In genomic region chr10:40651676-40652075, GRCm38 (mm10) we compare ENCODE assay signal across 25 mouse cellular contexts. TPM values are rescaled to one million over a fixed set of nuclear protein-coding genes. Genes with fewer than 3 reads are reported as not detected.
A peak's percentile ranks its signal among the peaks of the same experiment; 100 is the strongest.
DNase-seq lines count a peak whose midpoint lies in the region; TF ChIP-seq lines count a peak whose summit lies in the region.
"Had no signal": no experiment of that assay in that cellular context is flagged by ENCODE, and none has a peak within 500 bp of the region (broad histone marks: within the 10 kb centered on the region; RNA-seq: fewer than 3 reads in every experiment).

No protein-coding gene starts in this region.

- no peak for TF ChIP-seq CTCF in layer of hippocampus, adult 2 months (conservative IDR thresholded peaks at IDR 0.05)

- no peak overlapping the region for H3K4me3 ChIP-seq in layer of hippocampus, adult 2 months
- H3K4me3 ChIP-seq: forebrain, embryonic 10.5 days; forebrain, embryonic 13.5 days; heart, embryonic 12.5 days; heart, embryonic 15.5 days; hindbrain, embryonic 10.5 days had no signal

- H3K27ac ChIP-seq in layer of hippocampus, adult 2 months, result peak overlapping the region; percentile 77
- H3K27ac ChIP-seq: forebrain, embryonic 10.5 days; forebrain, embryonic 13.5 days; heart, embryonic 15.5 days; hindbrain, embryonic 10.5 days; hindbrain, embryonic 14.5 days; hindbrain, postnatal 0 days had no signal

- intact Hi-C loops in gastrocnemius, postnatal 14 days (cut with DNase I; ENCODE audit: low total_unique reads), result no loop called here

- DNase-seq in heart, adult 11 months, result peak; percentile 61
- no peak for DNase-seq in heart, adult 8-10 months (ENCODE audit: low spot score)
- no peak for DNase-seq in layer of hippocampus, adult 2 months (ENCODE audit: low spot score in 2 of 2)
- no peak for DNase-seq in layer of hippocampus, adult 8-10 months (ENCODE audit: low spot score in 2 of 2)
- DNase-seq in right cerebral cortex, adult 18-20 months, result peak; percentile 46
- DNase-seq in right cerebral cortex, postnatal 4 days, result no peak
- DNase-seq in brain, adult 2 months (ENCODE audit: low read depth, low spot score), result peak; percentile 64
- DNase-seq in gastrocnemius, postnatal 14 days, result no peak
- DNase-seq: adrenal gland, adult 2 months; adrenal gland, postnatal 14 days; cerebellum, adult 11-12 months; cerebellum, adult 8-10 months; cerebellum, postnatal 10 days; gastrocnemius, postnatal 36 days; heart, postnatal 10 days; heart, postnatal 36 days had no signal

RNA-seq across cellular contexts. Expression of gene Ddo, which starts 21.9 kb away (rescaled TPM):
- total RNA-seq in heart, adult 8-10 months (2022), result 10 to 100 TPM; 29.8 to 39.9 (median 33.4) TPM
- 10 to 100 TPM; 18.9 to 21.5 TPM for total RNA-seq in layer of hippocampus, adult 2 months (2021)
- 10 to 100 TPM; 19.4 to 21.8 (median 20.7) TPM for total RNA-seq in layer of hippocampus, adult 8-10 months (2022)
- total RNA-seq in gastrocnemius, postnatal 14 days (2021), result 10 to 100 TPM; 22.0 to 24.3 TPM
- total RNA-seq: granulocyte monocyte progenitor cell, adult 5-6 weeks; MEL had no signal

RNA-seq across cellular contexts. Expression of gene Mettl24, which starts 31.4 kb away (rescaled TPM):
- 1 to 10 TPM in 3 of 4 experiments, under 1 TPM in 1; 0.90 to 2.4 (median 1.5) TPM for total RNA-seq in heart, adult 8-10 months (2022)
- 1 to 10 TPM; 2.0 to 2.8 TPM for total RNA-seq in layer of hippocampus, adult 2 months (2021)
- total RNA-seq in layer of hippocampus, adult 8-10 months (2022), result 1 to 10 TPM; 2.0 to 3.5 (median 3.3) TPM
- 1 to 10 TPM in 1 of 2 experiments, under 1 TPM in 1; 0.88 to 1.1 TPM for total RNA-seq in gastrocnemius, postnatal 14 days (2021)
- total RNA-seq: hindbrain, postnatal 0 days; MEL had no signal

Comparison
In these comparisons a context has a peak if more than half of its experiments do, and no peak if none do; other contexts are left out.
1. DNase-seq: peak in heart, adult 11 months (single experiment), right cerebral cortex, adult 18-20 months (single experiment) and brain, adult 2 months (single experiment); none in heart, adult 8-10 months (single experiment), layer of hippocampus, adult 2 months (0 of 2), layer of hippocampus, adult 8-10 months (0 of 2), right cerebral cortex, postnatal 4 days (single experiment) and gastrocnemius, postnatal 14 days (single experiment).